Mouse (Mus musculus) CH12.LX (cell line): ENCODE measurements around the gene Scfd2. TPM values are rescaled to one million over a fixed set of nuclear protein-coding genes. Genes with fewer than 3 reads are reported as not detected.

ENCODE experiments used
- DNase-seq: peaks from one replicate; pipeline ENCODE4 v3.0.0-alpha.2; 2013; ENCODE audit errors: extremely low read depth
- H3K27ac ChIP-seq: 2 replicates; pipeline ENCODE4 v1.5.1; 2012; ENCODE audit warnings: low read depth, mild to moderate bottlenecking, control low read depth, moderate library complexity; ENCODE audit not compliant: insufficient read depth
- H3K27me3 ChIP-seq: replicated peaks from 2 replicates; pipeline ENCODE3; 2012; ENCODE audit warnings: inconsistent platforms
- H3K36me3 ChIP-seq, 2 experiments: replicated peaks in 1 of 2; 2 replicates each; pipeline versions ENCODE3 to v1.6.1; 2012; ENCODE audit warnings: inconsistent platforms in 1 of 2, low read length in 1 of 2, mild to moderate bottlenecking in 1 of 2, mixed read lengths in 1 of 2, moderate library complexity in 1 of 2; ENCODE audit not compliant: control insufficient read depth in 1 of 2, insufficient read depth in 1 of 2
- H3K4me1 ChIP-seq, 2 experiments: 2 replicates each; pipeline ENCODE4 v1.6.1; 2012; ENCODE audit warnings: inconsistent platforms in 1 of 2, moderate library complexity in 1 of 2; ENCODE audit not compliant: insufficient read depth in 2 of 2, control insufficient read depth in 1 of 2
- H3K4me2 ChIP-seq: 2 replicates; pipeline ENCODE4 v1.6.1; 2012; ENCODE audit warnings: low read depth, mild to moderate bottlenecking, control low read depth; ENCODE audit not compliant: poor library complexity, insufficient read depth, severe bottlenecking
- H3K4me3 ChIP-seq, 3 experiments: fragments of 150-350 bp in 1 of 3; sonication (generic) in 1 of 3; replicated peaks in 1 of 3; 2 replicates each; pipeline versions ENCODE3 to v1.5.1; 2011 to 2012; ENCODE audit warnings: low read depth in 2 of 3, low read length in 2 of 3, mild to moderate bottlenecking in 2 of 3, moderate library complexity in 2 of 3, control low read depth in 1 of 3, improper control_type of control experiment in 1 of 3, inconsistent platforms in 1 of 3, mixed read lengths in 1 of 3; ENCODE audit not compliant: poor library complexity in 1 of 3
- H3K79me2 ChIP-seq: replicated peaks from 2 replicates; pipeline ENCODE4 v1.6.1; 2012; ENCODE audit warnings: mild to moderate bottlenecking, moderate library complexity; ENCODE audit not compliant: control insufficient read depth, poor library complexity, insufficient read depth, severe bottlenecking; ENCODE audit errors: extremely low read depth
- H3K9ac ChIP-seq: 2 replicates; pipeline ENCODE4 v1.6.1; 2012; ENCODE audit warnings: low read depth, mild to moderate bottlenecking, control low read depth, moderate library complexity; ENCODE audit not compliant: insufficient read depth
- H3K9me3 ChIP-seq: replicated peaks from 2 replicates; pipeline ENCODE3; 2012; ENCODE audit warnings: low read length, inconsistent platforms, mixed read lengths
- CHD2 ChIP-seq: IDR thresholded peaks from 2 replicates; pipeline ENCODE4 v1.6.1; 2011; ENCODE audit warnings: low read length, improper control_type of control experiment
- ELF1 ChIP-seq: IDR thresholded peaks from 2 replicates; pipeline ENCODE4 v1.6.1; 2014; ENCODE audit warnings: low read depth, mild to moderate bottlenecking, inconsistent platforms, low read length, improper control_type of control experiment
- ETS1 ChIP-seq: conservative IDR thresholded peaks from 2 replicates; pipeline ENCODE4 v1.6.1; 2012; ENCODE audit warnings: low read depth, mild to moderate bottlenecking, inconsistent platforms, low read length, improper control_type of control experiment, moderate library complexity
- HCFC1 ChIP-seq: IDR thresholded peaks from 2 replicates; pipeline ENCODE4 v1.6.1; 2012; ENCODE audit warnings: low read depth, mild to moderate bottlenecking, inconsistent platforms, low read length, improper control_type of control experiment
- IRF4 ChIP-seq: IDR thresholded peaks from 2 replicates; pipeline ENCODE4 v1.6.1; 2014; ENCODE audit warnings: low read depth, mild to moderate bottlenecking, inconsistent platforms, low read length, improper control_type of control experiment
- KAT2A ChIP-seq: IDR thresholded peaks from 2 replicates; pipeline ENCODE4 v1.6.1; 2012; ENCODE audit warnings: low read length, improper control_type of control experiment, inconsistent platforms; ENCODE audit not compliant: insufficient replicate concordance
- MAFK ChIP-seq: IDR thresholded peaks from 2 replicates; pipeline ENCODE4 v1.6.1; 2011; ENCODE audit warnings: low read length, improper control_type of control experiment; ENCODE audit not compliant: insufficient replicate concordance
- MAX ChIP-seq: IDR thresholded peaks from 2 replicates; pipeline ENCODE4 v1.6.1; 2011; ENCODE audit warnings: low read length, improper control_type of control experiment
- MAZ ChIP-seq: IDR thresholded peaks from 2 replicates; pipeline ENCODE4 v1.6.1; 2012; ENCODE audit warnings: low read depth, mild to moderate bottlenecking, inconsistent platforms, low read length, improper control_type of control experiment, moderate library complexity
- MEF2A ChIP-seq: IDR thresholded peaks from 2 replicates; pipeline ENCODE4 v1.6.1; 2014; ENCODE audit warnings: low read depth, mild to moderate bottlenecking, inconsistent platforms, low read length, improper control_type of control experiment, borderline replicate concordance
- MXI1 ChIP-seq: IDR thresholded peaks from 2 replicates; pipeline ENCODE4 v1.6.1; 2011; ENCODE audit warnings: mild to moderate bottlenecking, low read depth, low read length, improper control_type of control experiment
- MYC ChIP-seq: IDR thresholded peaks from 2 replicates; pipeline ENCODE4 v1.6.1; 2011; ENCODE audit warnings: low read depth, mild to moderate bottlenecking, improper control_type of control experiment, low read length
- NELFE ChIP-seq: IDR thresholded peaks from 2 replicates; pipeline ENCODE4 v1.6.1; 2011; ENCODE audit warnings: low read depth, low read length, improper control_type of control experiment
- NRF1 ChIP-seq: IDR thresholded peaks from 2 replicates; pipeline ENCODE4 v1.6.1; 2014; ENCODE audit warnings: low read depth, mild to moderate bottlenecking, inconsistent platforms, low read length, improper control_type of control experiment, moderate library complexity
- POLR2A ChIP-seq: IDR thresholded peaks from 2 replicates; pipeline ENCODE4 v1.6.1; 2011; ENCODE audit warnings: low read depth, mild to moderate bottlenecking, improper control_type of control experiment, low read length
- POLR2AphosphoS2 ChIP-seq: IDR thresholded peaks from 2 replicates; pipeline ENCODE4 v1.6.1; 2011; ENCODE audit warnings: low read depth, low read length, improper control_type of control experiment
- SIN3A ChIP-seq: IDR thresholded peaks from 2 replicates; pipeline ENCODE4 v1.6.1; 2012; ENCODE audit warnings: low read length, improper control_type of control experiment, inconsistent platforms
- TBP ChIP-seq: conservative IDR thresholded peaks from 2 replicates; pipeline ENCODE4 v1.6.1; 2011; ENCODE audit warnings: low read depth, low read length, improper control_type of control experiment
- TCF12 ChIP-seq: IDR thresholded peaks from 2 replicates; pipeline ENCODE4 v1.6.1; 2014; ENCODE audit warnings: low read depth, mild to moderate bottlenecking, inconsistent platforms, low read length, improper control_type of control experiment
- UBTF ChIP-seq: IDR thresholded peaks from 2 replicates; pipeline ENCODE4 v1.6.1; 2012; ENCODE audit warnings: low read depth, mild to moderate bottlenecking, inconsistent platforms, low read length, improper control_type of control experiment, moderate library complexity
- ZMIZ1 ChIP-seq: IDR thresholded peaks from 2 replicates; pipeline ENCODE4 v1.6.1; 2012; ENCODE audit warnings: low read depth, mild to moderate bottlenecking, inconsistent platforms, low read length, improper control_type of control experiment
- ZNF384 ChIP-seq: IDR thresholded peaks from 2 replicates; pipeline ENCODE4 v1.6.1; 2012; ENCODE audit warnings: low read depth, low read length, improper control_type of control experiment, inconsistent platforms
- dilution Hi-C: fragments of 300-500 bp; cut with MboI; formaldehyde crosslinking; loops from 2 replicates; pipeline ENCODE4 v1.14.3; 2020; ENCODE audit warnings: low sequenced_read_pairs; ENCODE audit not compliant: extremely low pct_unique_long_range_greater_than_20kb, extremely low pct_ligation_motif_present
- in situ Hi-C: fragments of 300-500 bp; cut with MboI; formaldehyde crosslinking; loops from 3 replicates; pipeline ENCODE4 v1.14.3; 2019; ENCODE audit warnings: low sequenced_read_pairs, low pct_ligation_motif_present, low pct_unique_long_range_greater_than_20kb, mixed read lengths
- polyA plus RNA-seq: library from polyadenylated mRNA; unstranded; fragments of >175 nt; gene quantifications from 2 replicates; pipeline ENCODE4 v1.2.1, GENCODE M21; 2012; ENCODE audit warnings: low read depth; ENCODE audit not compliant: insufficient read length
- total RNA-seq, 2 experiments: library from RNA; depleted of rRNA; stranded (reverse); fragments of 300-350 nt in 1 of 2; fragments of >200 nt in 1 of 2; gene quantifications; 2 replicates each; pipeline ENCODE4 v1.2.3; 2012 to 2014

Scfd2 gene
- total and polyA plus RNA-seq, 3 experiments: 13.2 to 18.0 (median 14.4) TPM

DNA sequence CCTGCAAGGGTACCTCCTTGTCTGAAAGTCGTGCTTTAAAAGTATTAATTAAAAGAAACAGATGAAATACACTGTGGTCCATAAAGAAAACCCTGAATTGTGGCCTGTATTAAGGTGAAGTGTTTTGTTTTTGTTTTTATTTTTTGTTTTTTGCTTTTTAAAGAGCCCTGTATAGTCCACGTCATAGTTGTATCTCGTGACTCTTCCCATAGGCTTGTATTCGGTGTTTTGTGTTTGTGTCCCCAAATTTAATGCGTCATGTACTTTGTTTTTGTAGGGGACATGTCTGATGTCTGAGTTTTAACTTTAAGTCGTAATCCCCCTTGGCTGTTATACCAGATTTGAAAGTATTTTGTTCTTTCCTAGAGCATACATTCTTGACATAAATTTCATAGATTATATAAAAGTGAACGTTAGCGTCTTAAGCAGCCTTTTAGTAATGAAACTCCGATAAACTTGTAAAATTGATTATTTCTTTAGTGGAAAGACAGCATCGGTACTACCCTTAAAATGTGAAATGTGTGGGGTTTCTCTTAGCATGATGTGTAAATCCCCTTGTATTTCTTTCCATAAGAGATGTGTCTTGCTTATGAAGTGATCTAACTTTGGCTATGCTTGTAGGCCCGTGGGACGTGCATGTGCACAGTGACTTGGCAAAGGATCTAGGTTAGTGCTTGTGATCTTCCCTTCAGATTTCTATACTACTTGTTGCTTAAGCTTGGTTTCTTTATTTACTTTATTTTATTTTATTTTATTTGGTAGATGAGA, 4.8 kb upstream of the Scfd2 start (continued):
- TF ChIP-seq MAFK (no peak), MYC (no peak), NELFE (no peak), ETS1 (no peak)

DNA sequence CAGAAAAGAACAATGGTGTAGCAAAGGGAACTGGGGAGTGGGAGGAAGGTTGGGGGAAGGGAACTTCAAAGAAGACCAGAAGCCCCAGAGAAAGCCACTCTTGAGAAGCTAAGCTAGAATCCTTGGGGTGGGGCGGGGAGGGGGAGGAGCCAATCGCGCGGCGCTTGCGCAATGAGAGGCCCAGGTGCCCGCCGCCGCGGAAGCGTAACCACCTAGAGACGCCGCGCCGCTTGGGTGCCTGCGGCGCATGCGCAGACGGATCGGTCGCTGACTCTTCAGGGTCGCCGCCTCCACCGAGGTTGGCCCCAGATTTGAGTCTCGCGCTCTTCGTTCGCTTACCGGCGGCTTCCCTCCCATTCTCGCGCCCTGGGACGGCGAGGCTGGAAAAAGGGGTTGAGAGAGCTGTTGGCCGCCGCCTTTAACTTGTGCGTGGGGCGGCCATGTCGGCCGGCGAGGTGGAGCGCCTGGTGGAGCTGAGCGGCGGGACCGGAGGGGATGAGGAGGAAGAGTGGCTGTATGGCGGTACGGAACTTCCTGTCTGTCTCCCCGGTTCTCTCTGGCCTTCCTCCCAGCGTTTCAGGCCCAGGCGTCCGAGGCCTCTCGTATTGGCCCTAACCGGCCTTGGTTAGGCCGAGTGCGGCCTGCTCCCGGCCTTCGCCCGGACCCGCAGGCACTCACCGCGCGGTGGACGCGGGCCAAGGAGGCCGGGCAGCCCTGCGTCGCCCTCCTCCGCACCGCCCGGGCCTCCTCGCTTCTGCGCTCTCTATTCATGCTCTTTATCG, 3.9 kb upstream of the Scfd2 start, which contains the start of gene Fip1l1:
Gene Fip1l1, plus strand, starts transcription at position 210 of the 782 bp plus-strand sequence.
- peak; percentile 93 for DNase-seq
- TF ChIP-seq TCF12 (peak; percentile 64), SIN3A (peak; percentile 55), MEF2A (0 out of 2 replicates have a peak, but pooled peaks have one; percentile 15), CHD2 (peak; percentile 67; the same call in 1 of the 2 replicates), MYC (0 out of 2 replicates have a peak, but pooled peaks have one; percentile 26), POLR2AphosphoS2 (peak; percentile 85), TBP (peak; percentile 45; the same call in 1 of the 2 replicates), ZNF384 (no peak), POLR2A (peak; percentile 94), NRF1 (peak; percentile 97), ELF1 (peak; percentile 81), UBTF (peak; percentile 85; the same call in 1 of the 2 replicates), MXI1 (peak; percentile 59; the same call in 1 of the 2 replicates), HCFC1 (peak; percentile 36), MAZ (peak; percentile 48), IRF4 (no peak), ETS1 (no peak), KAT2A (no peak), ZMIZ1 (peak; percentile 34; the same call in 1 of the 2 replicates), NELFE (peak; percentile 87), MAX (peak; percentile 13; the same call in 1 of the 2 replicates)
- Histone ChIP-seq H3K79me2 (peaks cover 44% of the 10 kb centered on the region), H3K9me3 (no peaks in the 10 kb centered on the region), H3K4me3 (peak within 1 kb of the TSS; percentile 82 to 96 (median 94)), H3K27ac (peak within 1 kb of the TSS; percentile 71), H3K4me2 (peak within 1 kb of the TSS; percentile 88), H3K9ac (peak within 1 kb of the TSS; percentile 83), H3K4me1 (peaks cover 2 to 37% of the 10 kb centered on the region in 2 experiments; a peak in 2 of 4 replicates), H3K27me3 (no peaks in the 10 kb centered on the region), H3K36me3 (peaks cover 13 to 30% of the 10 kb centered on the region in 2 experiments)
- dilution Hi-C loops (no loop called here), in situ Hi-C loops (no loop called here)
